Mouse (Mus musculus) ovary, postnatal 36 days (tissue): ENCODE data around the gene Prdm16.

Experiments
- DNase-seq: peaks from one replicate; pipeline ENCODE4 v3.0.0; 2022; ENCODE audit warnings: low spot score, mixed read lengths

Prdm16 gene

GRCm38 (mm10) chr4:154517991-154518390, 118.7 kb downstream of the Prdm16 start:
- no peak for DNase-seq

- no peak for DNase-seq
Measured at GRCm38 (mm10) chr4:154516470-154516869, 120.2 kb downstream of the Prdm16 start.

GRCm38 (mm10) chr4:154513664-154514063, 123.0 kb downstream of the Prdm16 start:
- DNase-seq = no peak

- no peak for DNase-seq
Measured at GRCm38 (mm10) chr4:154512518-154513090, 124.1 kb downstream of the Prdm16 start.

- DNase-seq = no peak
Measured at GRCm38 (mm10) chr4:154511767-154512166, 124.9 kb downstream of the Prdm16 start.

- DNase-seq = peak; percentile 30
Measured at GRCm38 (mm10) chr4:154506774-154507435, 129.8 kb downstream of the Prdm16 start.

GRCm38 (mm10) chr4:154505313-154505712, 131.4 kb downstream of the Prdm16 start:
- DNase-seq = no peak

- no peak for DNase-seq
Measured at GRCm38 (mm10) chr4:154503260-154503829, 133.3 kb downstream of the Prdm16 start.

GRCm38 (mm10) chr4:154502403-154503000, 134.2 kb downstream of the Prdm16 start:
- no peak for DNase-seq

- DNase-seq = no peak
Measured at GRCm38 (mm10) chr4:154500695-154501094, 136.0 kb downstream of the Prdm16 start.

- DNase-seq = peak; percentile 49
Measured at GRCm38 (mm10) chr4:154499701-154500523, 136.8 kb downstream of the Prdm16 start.

GRCm38 (mm10) chr4:154497423-154498175, 139.1 kb downstream of the Prdm16 start:
- DNase-seq = no peak

GRCm38 (mm10) chr4:154496991-154497390, 139.7 kb downstream of the Prdm16 start:
- DNase-seq = peak; percentile 93

- DNase-seq = no peak
Measured at GRCm38 (mm10) chr4:154496522-154496921, 140.2 kb downstream of the Prdm16 start.

GRCm38 (mm10) chr4:154493996-154494395, 142.7 kb downstream of the Prdm16 start:
- DNase-seq = no peak

- no peak for DNase-seq
Measured at GRCm38 (mm10) chr4:154492714-154493121, 144.0 kb downstream of the Prdm16 start.

GRCm38 (mm10) chr4:154492268-154492667, 144.4 kb downstream of the Prdm16 start:
- no peak for DNase-seq

- DNase-seq = no peak
Measured at GRCm38 (mm10) chr4:154488031-154488430, 148.6 kb downstream of the Prdm16 start.

GRCm38 (mm10) chr4:154482695-154483094, 154.0 kb downstream of the Prdm16 start:
- DNase-seq = no peak

GRCm38 (mm10) chr4:154481771-154482637, 154.7 kb downstream of the Prdm16 start:
- no peak for DNase-seq
